Mouse (Mus musculus): ENCODE data around the gene Nr4a1.

DNA sequence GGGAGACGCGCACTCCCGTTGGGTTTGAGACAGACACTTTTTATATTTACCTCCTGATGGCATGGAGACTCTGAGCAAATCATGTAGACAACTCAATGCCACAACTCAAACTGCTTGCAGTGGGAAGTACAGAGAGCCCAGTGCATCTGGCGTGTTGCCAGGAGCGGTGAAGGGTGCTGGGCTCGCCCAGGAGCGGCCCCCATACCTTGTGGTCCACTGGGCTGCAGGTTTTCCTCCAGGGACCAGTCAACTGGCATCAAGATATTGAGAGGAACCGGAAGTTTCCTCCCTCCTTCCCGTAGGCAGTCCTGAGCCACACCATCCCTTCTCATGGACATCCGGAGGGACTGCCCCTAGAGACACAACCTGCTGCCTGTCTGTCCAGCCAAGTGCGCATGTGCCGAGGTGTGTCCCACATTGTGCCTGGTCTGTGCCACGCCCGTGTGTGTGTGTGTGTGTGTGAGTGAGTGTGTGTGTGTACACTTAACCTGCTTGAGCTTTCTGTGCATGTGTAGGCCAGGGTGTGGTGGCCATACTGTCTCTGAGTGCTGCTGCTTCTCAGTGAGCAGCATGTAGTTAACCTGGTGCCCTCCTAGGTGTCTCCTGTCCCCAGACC lies 43.0 kb upstream of the Nr4a1 start:
- TF ChIP-seq USF1 (IDR thresholded peaks at IDR 0.05; ENCODE audit: low read depth, low read length) (no peak), CTCF (conservative IDR thresholded peaks at IDR 0.05 in 1 of 2, IDR thresholded peaks at IDR 0.05 in 1 of 2; ENCODE audit: low read depth in 2 of 2, low read length in 2 of 2) (no peak), ZNF384 (IDR thresholded peaks at IDR 0.05; ENCODE audit: low read depth, low read length) (no peak), ELF1 (IDR thresholded peaks at IDR 0.05; ENCODE audit: low read depth, low read length) (no peak), EP300 (IDR thresholded peaks at IDR 0.05; ENCODE audit: low read length) (no peak), POLR2A (IDR thresholded peaks at IDR 0.05; ENCODE audit: low read depth, low read length) (no peak), CHD2 (IDR thresholded peaks at IDR 0.05; ENCODE audit: low read length) (no peak), MAZ (IDR thresholded peaks at IDR 0.05; ENCODE audit: low read depth, low read length) (no peak), SIN3A (IDR thresholded peaks at IDR 0.05; ENCODE audit: low read length) (no peak), ZC3H11A (IDR thresholded peaks at IDR 0.05; ENCODE audit: low read depth, low read length) (no peak), CHD1 (IDR thresholded peaks at IDR 0.05; ENCODE audit: low read depth, low read length) (no peak), MEF2A (IDR thresholded peaks at IDR 0.05; ENCODE audit: borderline replicate concordance, low read depth, low read length) (no peak)

All from CH12.LX (cell line).